Mouse (Mus musculus) ES-Bruce4 (cell line): Measurements from ENCODE around the gene 3110082J24Rik.

Source experiments
- CTCF ChIP-seq: IDR thresholded peaks from one replicate; pipeline ENCODE4 v1.8.1; 2011; ENCODE audit warnings: low read depth, low read length
- EP300 ChIP-seq: IDR thresholded peaks from 2 replicates; pipeline ENCODE4 v1.6.1; 2011; ENCODE audit warnings: low read depth, low read length; ENCODE audit not compliant: insufficient read depth
- POLR2A ChIP-seq: IDR thresholded peaks from one replicate; pipeline ENCODE4 v1.8.1; 2011; ENCODE audit warnings: low read length; ENCODE audit not compliant: insufficient read depth

DNA sequence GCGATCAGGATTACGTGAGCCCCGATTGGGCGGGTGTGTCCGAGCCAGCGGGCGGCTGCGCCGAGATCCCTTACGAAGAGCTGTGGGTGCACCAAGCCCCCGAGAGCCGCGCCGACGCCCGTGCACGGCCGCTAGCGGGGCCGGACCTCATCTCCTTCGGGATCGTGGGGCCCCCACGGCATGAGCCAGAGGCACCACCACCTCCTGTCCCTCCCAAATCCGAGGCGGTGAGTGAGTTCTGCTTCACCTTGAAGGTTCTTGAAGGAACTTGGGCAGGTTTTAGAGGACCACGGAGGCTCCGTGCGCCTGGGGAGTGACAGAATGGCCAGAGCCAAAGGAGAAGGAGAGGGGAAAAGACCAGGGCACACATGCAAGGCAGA is 8.9 kb upstream of the 3110082J24Rik start:
- TF ChIP-seq EP300, result no peak
- TF ChIP-seq POLR2A, result no peak
- no peak for TF ChIP-seq CTCF
